Mouse (Mus musculus): ENCODE data around the gene Impdh2.
A peak's percentile ranks its signal among the peaks of the same experiment; 100 is the strongest.

The Impdh2 gene

DNA sequence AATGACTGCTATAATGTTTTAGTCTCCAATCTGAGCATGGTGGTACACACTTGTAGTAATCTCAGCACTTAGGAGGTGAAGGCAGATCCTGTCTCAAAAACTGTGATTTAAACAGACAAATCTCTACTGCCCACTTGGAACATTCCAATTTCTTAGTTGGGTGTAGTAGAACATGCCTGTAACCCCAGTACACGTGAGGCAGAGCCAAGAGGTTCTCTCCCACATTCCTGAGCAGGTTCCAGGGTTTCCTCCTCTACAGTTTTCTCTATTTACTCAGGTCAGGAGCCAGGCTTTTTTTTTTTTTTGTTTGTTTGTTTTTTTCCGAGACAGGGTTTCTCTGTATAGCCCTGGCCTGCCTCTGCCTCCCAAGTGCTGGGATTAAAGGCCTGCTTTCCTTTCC, 39.9 kb downstream of the Impdh2 start:
- DNase-seq (ENCODE audit: low read depth in 1 of 2, low spot score in 2 of 2) = no peak

- DNase-seq (ENCODE audit: low read depth in 1 of 2, low spot score in 2 of 2) = no peak
These were observed 41.9 kb downstream of the Impdh2 start for GRCm38 (mm10) chr9:108601986-108602385.

DNA sequence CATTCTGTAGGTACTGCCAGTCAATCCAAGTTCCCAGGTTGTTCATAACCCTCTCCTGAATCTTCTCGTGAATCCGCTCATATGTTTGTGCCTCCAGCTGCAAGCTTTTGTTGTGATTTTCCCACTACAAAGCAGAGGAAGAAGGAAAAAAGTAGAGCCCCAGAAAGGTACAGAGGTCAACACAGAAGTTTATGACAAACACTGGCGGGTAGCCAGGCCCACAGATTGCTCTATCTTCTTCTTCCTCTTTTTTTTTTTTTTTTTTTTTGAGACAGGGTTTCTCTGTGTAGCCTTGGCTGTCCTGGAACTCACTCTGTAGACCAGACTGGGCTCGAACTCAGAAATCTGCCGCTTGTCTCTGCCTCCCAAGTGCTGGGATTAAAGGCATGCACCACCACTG, 47.8 kb downstream of the Impdh2 start:
- peak in 1 of 2 experiments; percentile 12 for DNase-seq (ENCODE audit: low read depth in 1 of 2, low spot score in 2 of 2)

- no peak for DNase-seq (ENCODE audit: low read depth in 1 of 2, low spot score in 2 of 2)
These were observed 48.8 kb downstream of the Impdh2 start for GRCm38 (mm10) chr9:108608889-108609288.

GRCm38 (mm10) chr9:108611488-108611887, 51.4 kb downstream of the Impdh2 start:
- DNase-seq (ENCODE audit: low read depth in 1 of 2, low spot score in 2 of 2) = no peak
